Mouse (Mus musculus) ES-Bruce4 (cell line): Measurements from ENCODE around the gene H2-Q2.
"Not testable (repeated sequence)": the region's sequence is repeated elsewhere in the genome, so short reads cannot be mapped to it uniquely, and the experiment has no call there.

Experiments used
- CTCF ChIP-seq: IDR thresholded peaks from one replicate; pipeline ENCODE4 v1.8.1; 2011; ENCODE audit warnings: low read depth, low read length
- POLR2A ChIP-seq: IDR thresholded peaks from one replicate; pipeline ENCODE4 v1.8.1; 2011; ENCODE audit warnings: low read length; ENCODE audit not compliant: insufficient read depth

DNA sequence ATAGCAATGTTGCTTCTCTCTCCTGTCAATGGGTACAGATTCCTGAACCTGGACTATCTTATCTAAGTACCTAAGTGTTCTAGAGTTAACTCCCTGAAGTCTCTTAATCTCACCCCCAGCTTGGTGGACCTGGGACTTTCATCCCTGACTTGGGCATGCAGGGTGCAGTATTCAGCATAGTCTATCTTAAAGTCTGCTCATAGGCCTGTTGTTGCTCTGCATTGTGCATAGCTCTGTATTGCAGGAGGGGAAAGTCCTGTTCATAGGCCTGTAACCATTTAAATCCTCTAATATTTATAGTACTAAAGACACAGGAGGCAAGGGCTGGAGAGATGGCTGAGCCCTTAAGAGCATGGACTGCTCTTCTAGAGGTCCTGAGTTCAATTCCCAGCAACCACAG, 5.6 kb downstream of the H2-Q2 start:
- TF ChIP-seq POLR2A, CTCF: not testable (repeated sequence)
